Mouse (Mus musculus): ENCODE measurements around the gene Ltv1. TPM values are rescaled to one million over a fixed set of nuclear protein-coding genes. Genes with fewer than 3 reads are reported as not detected.
"Not testable (repeated sequence)": the region's sequence is repeated elsewhere in the genome, so short reads cannot be mapped to it uniquely, and the experiment has no call there.

Ltv1 gene
- total RNA-seq, 2 experiments from 2014 or later = 24.9 to 31.5 TPM

- no peak for DNase-seq (ENCODE audit: low spot score)
These were observed 4.0 kb upstream of the Ltv1 start for GRCm38 (mm10) chr10:13196872-13197507.

DNA sequence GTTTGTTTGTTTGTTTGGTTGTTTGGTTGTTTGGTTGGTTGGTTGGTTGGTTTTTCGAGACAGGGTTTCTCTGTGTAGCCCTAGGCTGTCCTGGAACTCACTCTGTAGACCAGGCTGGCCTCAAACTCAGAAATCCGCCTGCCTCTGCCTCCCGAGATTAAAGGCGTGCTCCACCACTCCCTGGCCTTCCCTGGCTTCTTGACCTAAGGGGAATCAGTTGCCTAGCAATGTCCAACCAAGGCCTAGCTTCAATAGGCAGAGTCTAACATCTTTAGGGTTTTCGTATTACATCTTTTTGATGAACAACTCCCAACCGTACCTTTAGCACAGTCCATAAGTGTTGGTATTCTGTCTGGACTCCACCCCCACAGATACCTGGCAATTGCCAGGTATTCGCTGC lies 528 bp upstream of the Ltv1 start:
- DNase-seq (ENCODE audit: low spot score) = not testable (repeated sequence)

GRCm38 (mm10) chr10:13189881-13190280 lies 3.1 kb downstream of the Ltv1 start:
- DNase-seq (ENCODE audit: low spot score) = no peak

- DNase-seq (ENCODE audit: low spot score) = no peak
These were observed 6.2 kb downstream of the Ltv1 start for GRCm38 (mm10) chr10:13186754-13187153.

- DNase-seq (ENCODE audit: low spot score) = no peak
These were observed 8.7 kb downstream of the Ltv1 start for GRCm38 (mm10) chr10:13184170-13184766.

DNA sequence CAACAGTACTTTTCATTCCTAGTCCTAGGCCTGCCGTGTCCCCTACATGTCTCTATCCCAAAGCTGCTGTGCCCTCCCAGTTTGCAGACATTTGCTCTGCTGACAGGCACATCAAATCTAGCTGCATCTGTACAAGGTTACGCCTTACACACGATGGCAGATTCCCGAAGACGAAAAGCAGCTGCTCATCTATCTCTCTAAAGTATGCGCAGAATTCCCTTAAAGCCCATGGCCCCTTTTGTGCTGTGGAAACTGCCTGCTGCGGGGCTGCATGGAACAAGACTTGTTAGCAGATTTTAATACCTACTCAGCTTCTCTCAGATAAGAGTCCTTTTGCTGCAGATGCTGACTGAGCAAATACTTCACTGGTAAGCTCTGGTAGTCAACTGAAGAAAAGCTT lies 12.8 kb downstream of the Ltv1 start:
- DNase-seq (ENCODE audit: low spot score) = no peak

GRCm38 (mm10) chr10:13177973-13178624 lies 14.9 kb downstream of the Ltv1 start, which contains the start of gene Zc2hc1b:
TSS of gene Zc2hc1b (minus strand) at chr10:13178023.
- DNase-seq (ENCODE audit: low spot score) = no peak

DNA sequence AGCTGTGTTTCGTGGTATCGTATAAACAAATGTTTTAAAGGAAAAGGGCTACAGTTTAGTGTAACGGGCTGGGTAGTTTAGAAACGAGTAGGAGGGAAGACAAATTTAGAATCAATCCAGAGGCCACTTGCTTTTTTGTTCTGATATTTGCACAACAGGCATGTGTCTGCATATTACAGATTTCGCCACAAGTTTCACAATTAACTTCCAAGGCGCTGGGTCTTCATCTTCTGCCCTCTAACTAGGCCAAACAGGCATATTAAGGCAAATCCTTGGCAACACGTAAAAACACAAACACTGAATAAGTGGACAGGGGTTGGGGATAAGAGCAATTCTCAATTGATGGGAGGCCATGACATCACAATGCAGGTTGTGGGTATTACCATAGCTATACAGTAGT lies 17.1 kb downstream of the Ltv1 start:
- DNase-seq (ENCODE audit: low spot score) = no peak

DNA sequence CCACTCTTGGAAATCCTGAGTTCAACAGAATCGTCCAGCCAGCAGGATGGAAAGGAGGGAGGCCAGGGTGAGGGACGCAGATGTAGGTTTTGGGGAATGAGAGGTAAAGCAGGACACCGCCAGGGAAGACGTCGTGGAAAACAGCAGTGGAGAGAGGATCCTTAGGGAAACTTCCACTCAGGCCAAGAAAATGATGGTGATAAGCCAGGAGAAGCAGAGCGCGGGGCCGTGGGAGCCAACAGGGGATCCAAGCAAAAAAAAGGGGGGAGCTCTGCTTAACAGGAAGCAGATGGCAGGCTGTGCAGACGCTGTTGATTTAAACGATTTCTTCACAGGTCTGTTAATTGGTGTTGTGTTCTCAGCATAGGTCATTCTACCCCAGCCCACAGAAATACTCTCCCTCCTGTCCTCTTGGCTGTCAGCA lies 20.2 kb downstream of the Ltv1 start:
- DNase-seq (ENCODE audit: low spot score) = no peak

GRCm38 (mm10) chr10:13171461-13171860 lies 21.5 kb downstream of the Ltv1 start:
- no peak for DNase-seq (ENCODE audit: low spot score)

- no peak for DNase-seq (ENCODE audit: low spot score)
These were observed 22.1 kb downstream of the Ltv1 start for GRCm38 (mm10) chr10:13170739-13171448.

GRCm38 (mm10) chr10:13168461-13168860 lies 24.5 kb downstream of the Ltv1 start:
- no peak for DNase-seq (ENCODE audit: low spot score)

DNA sequence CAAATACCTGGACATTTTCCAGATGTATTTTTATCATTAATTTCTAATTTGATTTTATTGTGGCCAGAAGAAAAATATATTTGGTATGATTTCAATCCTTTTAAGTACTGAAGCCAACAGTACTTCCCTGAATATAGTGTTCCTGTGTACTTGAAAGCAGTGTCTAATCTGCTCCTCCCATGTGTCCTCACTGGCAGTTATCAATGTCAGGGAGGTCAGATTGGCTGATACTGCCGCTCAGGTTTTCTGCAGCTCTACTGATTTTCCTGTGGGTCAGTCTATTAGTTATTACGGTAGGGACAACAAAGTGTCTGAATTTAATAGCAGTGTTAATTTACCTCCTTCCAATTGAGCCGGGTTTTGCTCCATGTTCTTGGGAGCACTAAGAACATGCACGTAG lies 30.9 kb downstream of the Ltv1 start:
- no peak for DNase-seq (ENCODE audit: low spot score)

- DNase-seq (ENCODE audit: low spot score) = no peak
These were observed 32.1 kb downstream of the Ltv1 start for GRCm38 (mm10) chr10:13160913-13161312.

DNA sequence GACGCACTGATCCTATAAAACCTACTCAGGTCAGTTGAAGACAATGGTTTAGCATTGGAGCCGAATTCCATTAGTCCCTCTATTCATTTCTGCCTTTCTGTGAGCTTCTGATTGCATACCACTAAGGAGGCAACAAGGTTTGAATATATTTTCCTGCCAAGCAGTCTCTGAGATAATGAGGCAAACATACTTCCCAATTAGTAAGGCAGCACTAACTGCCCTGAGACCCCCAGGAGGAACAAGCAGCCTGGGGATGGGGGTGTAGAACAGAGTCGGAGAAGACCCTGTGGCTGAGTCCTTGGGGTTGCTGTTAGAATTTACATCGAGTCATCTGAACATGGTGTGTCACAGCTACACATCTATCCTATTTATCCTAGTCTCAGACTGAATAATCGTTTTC lies 37.6 kb downstream of the Ltv1 start:
- no peak for DNase-seq (ENCODE audit: low spot score)

- DNase-seq (ENCODE audit: low spot score) = no peak
These were observed 40.1 kb downstream of the Ltv1 start for GRCm38 (mm10) chr10:13152811-13153364.

- peak; percentile 12 for DNase-seq (ENCODE audit: low spot score)
These were observed 41.6 kb downstream of the Ltv1 start for GRCm38 (mm10) chr10:13151353-13151752.

- DNase-seq (ENCODE audit: low spot score) = no peak
These were observed 42.5 kb downstream of the Ltv1 start for GRCm38 (mm10) chr10:13150435-13150834.

GRCm38 (mm10) chr10:13140434-13140833 lies 52.5 kb downstream of the Ltv1 start:
- no peak for DNase-seq (ENCODE audit: low spot score)

DNA sequence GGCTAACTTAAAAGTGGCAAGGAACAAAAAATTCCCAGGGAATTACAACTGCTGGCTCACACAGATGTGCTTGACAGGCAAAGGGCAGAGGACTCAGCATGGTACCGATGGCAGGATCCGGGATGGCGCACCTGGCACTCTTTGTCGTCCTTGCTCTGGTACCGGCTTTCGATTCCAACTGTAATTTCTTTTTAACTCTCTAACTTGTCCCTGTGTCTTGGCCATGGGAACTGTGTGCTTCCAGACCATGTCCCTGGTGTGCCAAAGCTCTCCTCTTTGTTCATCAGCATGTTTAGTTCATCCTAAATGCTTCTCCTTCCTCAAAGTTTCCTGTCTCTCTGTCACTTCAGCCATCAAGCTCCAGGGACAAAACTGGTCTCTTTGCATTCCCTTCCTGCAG lies 55.1 kb downstream of the Ltv1 start:
- DNase-seq (ENCODE audit: low spot score) = no peak

DNA sequence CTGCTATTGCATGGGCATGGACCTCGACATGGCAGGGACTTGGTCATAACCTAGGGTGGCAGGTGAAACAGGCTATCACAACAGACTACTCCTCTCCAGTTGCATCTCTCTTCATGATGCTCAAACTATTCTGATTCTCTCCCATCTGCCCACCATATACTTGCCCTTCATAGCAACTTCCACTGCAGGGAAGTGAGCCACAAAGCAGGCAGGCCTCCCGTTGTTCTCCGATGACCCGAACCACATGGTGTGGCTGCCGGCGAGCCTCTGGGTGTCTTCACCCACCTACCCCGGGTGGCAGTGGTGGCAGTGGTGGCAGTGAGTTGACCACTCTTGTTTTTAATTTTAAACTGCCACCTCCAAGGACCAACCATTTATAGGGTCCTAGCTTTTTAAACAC lies 57.2 kb downstream of the Ltv1 start:
- no peak for DNase-seq (ENCODE audit: low spot score)

DNA sequence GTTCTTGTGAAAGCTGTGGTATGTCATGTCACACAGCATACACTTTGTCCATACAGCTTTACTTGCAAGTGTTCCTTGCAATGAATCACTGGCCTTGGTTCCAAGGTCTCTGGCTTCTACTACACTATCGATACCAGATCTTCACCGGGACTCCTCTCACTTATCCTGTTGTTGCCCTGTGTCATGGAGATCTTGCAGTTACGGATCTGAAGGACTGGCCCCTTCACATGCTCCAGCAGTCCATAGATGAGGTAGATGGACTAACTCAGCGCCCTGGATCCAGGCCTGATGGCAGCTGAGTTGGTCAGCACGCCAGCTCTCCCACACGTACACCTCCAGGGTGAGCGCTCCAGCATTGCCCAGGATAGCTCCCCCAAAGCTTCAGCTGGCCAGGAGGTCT lies 57.7 kb downstream of the Ltv1 start:
- no peak for DNase-seq (ENCODE audit: low spot score)

Data from gastrocnemius, adult 18-20 months (tissue).